Mouse (Mus musculus): ENCODE measurements at regions not wholly inside any gene's neighbourhood (a gene's known extent, or its start where the extent isn't known, plus 50 kb on each side); places are given as distances from the start of the nearest gene placed in this dataset.
A peak's percentile ranks its signal among the peaks of the same experiment; 100 is the strongest.

GRCm38 (mm10) chr17:58672291-58672690 is 318.9 kb downstream of the Pdzph1 start:
- Histone ChIP-seq H3K9me3 (replicated peaks; ENCODE audit: control insufficient read depth, low read length) (no peaks in the 10 kb centered on the region), H3K36me3 (ENCODE audit: control insufficient read depth, insufficient read depth, low read length) (no peaks in the 10 kb centered on the region), H3K27ac (ENCODE audit: low read depth, low read length) (no peak overlapping the region), H3K4me2 (no peak overlapping the region), H3K4me3 (ENCODE audit: low read depth, low read length) (no peak overlapping the region), H3K27me3 (ENCODE audit: control insufficient read depth, insufficient read depth, low read length) (no peaks in the 10 kb centered on the region), H3K9ac (ENCODE audit: low read depth, low read length) (no peak overlapping the region), H3K4me1 (ENCODE audit: control insufficient read depth, insufficient read depth, low read length) (no peaks in the 10 kb centered on the region)
- WGBS (ENCODE audit: insufficient replicate concordance) = 58% methylated on average over 2 of the region's 2 CpGs
- ATAC-seq (replicated peaks; ENCODE audit: insufficient number of reproducible peaks, low FRiP score, low TSS enrichment) = no peak

GRCm38 (mm10) chr17:58668036-58668435 is 323.1 kb downstream of the Pdzph1 start:
- no peaks in the 10 kb centered on the region for H3K4me1 ChIP-seq (ENCODE audit: control insufficient read depth, insufficient read depth, low read length)
- H3K4me3 ChIP-seq (ENCODE audit: low read depth, low read length) = no peak overlapping the region
- no peaks in the 10 kb centered on the region for H3K36me3 ChIP-seq (ENCODE audit: control insufficient read depth, insufficient read depth, low read length)
- no peak for ATAC-seq (replicated peaks; ENCODE audit: insufficient number of reproducible peaks, low FRiP score, low TSS enrichment)
- no peaks in the 10 kb centered on the region for H3K9me3 ChIP-seq (replicated peaks; ENCODE audit: control insufficient read depth, low read length)
- H3K4me2 ChIP-seq = no peak overlapping the region
- WGBS (ENCODE audit: insufficient replicate concordance) = 83% methylated on average over 3 of the region's 3 CpGs
- H3K9ac ChIP-seq (ENCODE audit: low read depth, low read length) = no peak overlapping the region
- H3K27ac ChIP-seq (ENCODE audit: low read depth, low read length) = no peak overlapping the region
- no peaks in the 10 kb centered on the region for H3K27me3 ChIP-seq (ENCODE audit: control insufficient read depth, insufficient read depth, low read length)

GRCm38 (mm10) chr17:58643793-58644192 is 347.4 kb downstream of the Pdzph1 start:
- Histone ChIP-seq H3K4me3 (ENCODE audit: low read depth, low read length) (no peak overlapping the region), H3K9ac (ENCODE audit: low read depth, low read length) (no peak overlapping the region), H3K4me1 (ENCODE audit: control insufficient read depth, insufficient read depth, low read length) (no peaks in the 10 kb centered on the region), H3K9me3 (replicated peaks; ENCODE audit: control insufficient read depth, low read length) (no peaks in the 10 kb centered on the region), H3K36me3 (ENCODE audit: control insufficient read depth, insufficient read depth, low read length) (no peaks in the 10 kb centered on the region), H3K27ac (ENCODE audit: low read depth, low read length) (no peak overlapping the region), H3K27me3 (ENCODE audit: control insufficient read depth, insufficient read depth, low read length) (no peaks in the 10 kb centered on the region), H3K4me2 (no peak overlapping the region)
- 34% methylated on average over 1 of the region's 1 CpGs for WGBS (ENCODE audit: insufficient replicate concordance)
- peak; percentile 76 for ATAC-seq (replicated peaks; ENCODE audit: insufficient number of reproducible peaks, low FRiP score, low TSS enrichment)

- Histone ChIP-seq H3K4me3 (ENCODE audit: low read depth, low read length) (no peak overlapping the region), H3K27ac (ENCODE audit: low read depth, low read length) (no peak overlapping the region), H3K9ac (ENCODE audit: low read depth, low read length) (no peak overlapping the region), H3K9me3 (replicated peaks; ENCODE audit: control insufficient read depth, low read length) (no peaks in the 10 kb centered on the region), H3K4me2 (no peak overlapping the region), H3K27me3 (ENCODE audit: control insufficient read depth, insufficient read depth, low read length) (no peaks in the 10 kb centered on the region), H3K4me1 (ENCODE audit: control insufficient read depth, insufficient read depth, low read length) (no peaks in the 10 kb centered on the region), H3K36me3 (ENCODE audit: control insufficient read depth, insufficient read depth, low read length) (no peaks in the 10 kb centered on the region)
- WGBS (ENCODE audit: insufficient replicate concordance) = 71% methylated on average over 1 of the region's 1 CpGs
- ATAC-seq (replicated peaks; ENCODE audit: insufficient number of reproducible peaks, low FRiP score, low TSS enrichment) = no peak
Measured at GRCm38 (mm10) chr17:58642273-58642672, 348.9 kb downstream of the Pdzph1 start.

- 89% methylated on average over 1 of the region's 1 CpGs for WGBS (ENCODE audit: insufficient replicate concordance)
- no peak overlapping the region for H3K27ac ChIP-seq (ENCODE audit: low read depth, low read length)
- H3K27me3 ChIP-seq (ENCODE audit: control insufficient read depth, insufficient read depth, low read length) = no peaks in the 10 kb centered on the region
- H3K36me3 ChIP-seq (ENCODE audit: control insufficient read depth, insufficient read depth, low read length) = no peaks in the 10 kb centered on the region
- H3K4me1 ChIP-seq (ENCODE audit: control insufficient read depth, insufficient read depth, low read length) = no peaks in the 10 kb centered on the region
- ATAC-seq (replicated peaks; ENCODE audit: insufficient number of reproducible peaks, low FRiP score, low TSS enrichment) = no peak
- H3K9ac ChIP-seq (ENCODE audit: low read depth, low read length) = no peak overlapping the region
- no peak overlapping the region for H3K4me2 ChIP-seq
- no peak overlapping the region for H3K4me3 ChIP-seq (ENCODE audit: low read depth, low read length)
- H3K9me3 ChIP-seq (replicated peaks; ENCODE audit: control insufficient read depth, low read length) = no peaks in the 10 kb centered on the region
Measured at GRCm38 (mm10) chr17:58598911-58599310, 392.3 kb downstream of the Pdzph1 start.

- Histone ChIP-seq H3K36me3 (ENCODE audit: control insufficient read depth, insufficient read depth, low read length) (no peaks in the 10 kb centered on the region), H3K9me3 (replicated peaks; ENCODE audit: control insufficient read depth, low read length) (no peaks in the 10 kb centered on the region), H3K27me3 (ENCODE audit: control insufficient read depth, insufficient read depth, low read length) (no peaks in the 10 kb centered on the region), H3K4me1 (ENCODE audit: control insufficient read depth, insufficient read depth, low read length) (no peaks in the 10 kb centered on the region), H3K9ac (ENCODE audit: low read depth, low read length) (no peak overlapping the region), H3K4me2 (no peak overlapping the region), H3K4me3 (ENCODE audit: low read depth, low read length) (no peak overlapping the region), H3K27ac (ENCODE audit: low read depth, low read length) (no peak overlapping the region)
- ATAC-seq (replicated peaks; ENCODE audit: insufficient number of reproducible peaks, low FRiP score, low TSS enrichment) = no peak
Measured at GRCm38 (mm10) chr17:58596661-58597060, 394.5 kb downstream of the Pdzph1 start.

GRCm38 (mm10) chr17:58587946-58588345 is 403.2 kb downstream of the Pdzph1 start:
- no peak for ATAC-seq (replicated peaks; ENCODE audit: insufficient number of reproducible peaks, low FRiP score, low TSS enrichment)
- no peaks in the 10 kb centered on the region for H3K9me3 ChIP-seq (replicated peaks; ENCODE audit: control insufficient read depth, low read length)
- no peaks in the 10 kb centered on the region for H3K4me1 ChIP-seq (ENCODE audit: control insufficient read depth, insufficient read depth, low read length)
- H3K4me3 ChIP-seq (ENCODE audit: low read depth, low read length) = no peak overlapping the region
- H3K4me2 ChIP-seq = no peak overlapping the region
- 61% methylated on average over 2 of the region's 2 CpGs for WGBS (ENCODE audit: insufficient replicate concordance)
- no peaks in the 10 kb centered on the region for H3K27me3 ChIP-seq (ENCODE audit: control insufficient read depth, insufficient read depth, low read length)
- no peak overlapping the region for H3K27ac ChIP-seq (ENCODE audit: low read depth, low read length)
- no peak overlapping the region for H3K9ac ChIP-seq (ENCODE audit: low read depth, low read length)
- H3K36me3 ChIP-seq (ENCODE audit: control insufficient read depth, insufficient read depth, low read length) = no peaks in the 10 kb centered on the region

GRCm38 (mm10) chr17:58572885-58573284 is 418.3 kb downstream of the Pdzph1 start:
- no peak overlapping the region for H3K4me3 ChIP-seq (ENCODE audit: low read depth, low read length)
- WGBS (ENCODE audit: insufficient replicate concordance) = 62% methylated on average over 2 of the region's 2 CpGs
- no peaks in the 10 kb centered on the region for H3K36me3 ChIP-seq (ENCODE audit: control insufficient read depth, insufficient read depth, low read length)
- ATAC-seq (replicated peaks; ENCODE audit: insufficient number of reproducible peaks, low FRiP score, low TSS enrichment) = no peak
- H3K27ac ChIP-seq (ENCODE audit: low read depth, low read length) = no peak overlapping the region
- H3K9me3 ChIP-seq (replicated peaks; ENCODE audit: control insufficient read depth, low read length) = no peaks in the 10 kb centered on the region
- H3K27me3 ChIP-seq (ENCODE audit: control insufficient read depth, insufficient read depth, low read length) = no peaks in the 10 kb centered on the region
- no peaks in the 10 kb centered on the region for H3K4me1 ChIP-seq (ENCODE audit: control insufficient read depth, insufficient read depth, low read length)
- no peak overlapping the region for H3K4me2 ChIP-seq
- no peak overlapping the region for H3K9ac ChIP-seq (ENCODE audit: low read depth, low read length)
